Mouse (Mus musculus): ENCODE results near the gene Cdhr2. TPM values are rescaled to one million over a fixed set of nuclear protein-coding genes. Genes with fewer than 3 reads are reported as not detected.

Cdhr2 gene
- total and polyA plus RNA-seq, 3 experiments: not detected

DNA sequence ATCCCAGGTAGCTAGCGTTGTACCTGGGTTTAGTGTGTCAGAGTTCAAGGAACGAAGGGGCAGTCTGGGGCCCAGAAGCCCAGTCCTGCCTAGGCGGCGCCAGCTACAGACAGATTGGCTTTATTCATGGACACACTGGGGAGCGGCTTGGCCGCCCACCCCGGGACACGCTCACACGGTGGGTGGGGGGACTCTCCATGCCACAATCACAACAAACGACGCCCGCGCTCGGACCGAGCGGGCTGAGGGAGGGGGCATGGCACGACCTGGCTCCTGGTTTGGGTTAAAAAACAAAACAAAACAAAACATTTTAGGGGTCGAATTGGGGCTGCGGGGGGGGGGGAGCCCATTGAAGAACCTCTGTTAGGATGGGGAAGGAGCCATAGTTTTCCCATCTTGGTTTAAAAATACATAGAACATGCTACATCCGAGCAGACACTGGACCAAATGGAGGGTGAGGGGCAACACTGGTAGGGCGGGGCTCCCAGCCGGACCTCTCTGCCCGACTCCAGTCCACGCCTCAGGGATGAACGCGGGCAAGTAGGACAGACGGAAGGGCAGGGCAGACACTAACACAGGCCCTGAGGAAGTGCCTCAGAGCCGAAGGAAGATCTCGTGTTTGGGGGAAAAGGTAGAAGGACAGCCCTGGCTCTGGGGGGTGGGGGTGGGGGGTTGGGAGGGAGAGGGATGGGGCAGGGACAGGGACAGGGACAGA is 57.7 kb downstream of the Cdhr2 start:
- H3K9ac ChIP-seq (ENCODE audit: control insufficient read depth, low read depth, low read length, poor library complexity, severe bottlenecking): no peak overlapping the region
- no peak for DNase-seq (ENCODE audit: low read depth, low spot score)
- no peak overlapping the region for H3K4me3 ChIP-seq (ENCODE audit: control insufficient read depth in 1 of 2, insufficient read depth in 1 of 2, low read depth in 2 of 2, low read length in 2 of 2)
- no peaks in the 10 kb centered on the region for H3K27me3 ChIP-seq (ENCODE audit: control insufficient read depth in 1 of 2, insufficient read depth in 2 of 2, low read length in 2 of 2)
- no peaks in the 10 kb centered on the region for H3K79me2 ChIP-seq (ENCODE audit: control insufficient read depth, insufficient read depth, low read length, poor library complexity)
- H3K36me3 ChIP-seq (ENCODE audit: control insufficient read depth in 1 of 2, insufficient read depth in 2 of 2, low read length in 2 of 2): no peaks in the 10 kb centered on the region
- H3K27ac ChIP-seq (ENCODE audit: control insufficient read depth, low read depth, low read length): no peak overlapping the region
- no peaks in the 10 kb centered on the region for H3K4me1 ChIP-seq (ENCODE audit: control insufficient read depth in 1 of 2, insufficient read depth in 2 of 2, low read length in 2 of 2)
- TF ChIP-seq CHD1 (IDR thresholded peaks at IDR 0.05; ENCODE audit: low read depth, low read length) (no peak), E2F4 (IDR thresholded peaks at IDR 0.05; ENCODE audit: borderline replicate concordance, low read depth, low read length) (no peak), MYC (IDR thresholded peaks at IDR 0.05; ENCODE audit: low read depth, low read length) (no peak), MXI1 (IDR thresholded peaks at IDR 0.05; ENCODE audit: low read depth, low read length) (no peak), GATA1 (IDR thresholded peaks at IDR 0.05; ENCODE audit: low read depth, low read length) (no peak), POLR2AphosphoS5 (IDR thresholded peaks at IDR 0.05; ENCODE audit: borderline replicate concordance, low read depth, low read length) (no peak), RAD21 (IDR thresholded peaks at IDR 0.05; ENCODE audit: low read depth, low read length) (no peak), EP300 (IDR thresholded peaks at IDR 0.05; ENCODE audit: low read depth in 1 of 2, low read length in 2 of 2) (no peak), ZKSCAN1 (IDR thresholded peaks at IDR 0.05; ENCODE audit: low read depth, low read length) (no peak), TAL1 (IDR thresholded peaks at IDR 0.05; ENCODE audit: low read length) (no peak), TBP (IDR thresholded peaks at IDR 0.05; ENCODE audit: low read depth, low read length) (no peak), TCF12 (IDR thresholded peaks at IDR 0.05; ENCODE audit: low read depth, low read length) (no peak), MAX (IDR thresholded peaks at IDR 0.05; ENCODE audit: low read length) (no peak), CHD2 (IDR thresholded peaks at IDR 0.05; ENCODE audit: low read length) (no peak), KAT2A (conservative IDR thresholded peaks at IDR 0.05; ENCODE audit: low read depth, low read length) (no peak), MAZ (IDR thresholded peaks at IDR 0.05; ENCODE audit: low read depth, low read length) (no peak), MAFK (IDR thresholded peaks at IDR 0.05; ENCODE audit: borderline replicate concordance, low read depth, low read length) (no peak), NRF1 (IDR thresholded peaks at IDR 0.05; ENCODE audit: insufficient read depth, low read depth, low read length, poor library complexity, severe bottlenecking) (no peak)
- H3K9me3 ChIP-seq (replicated peaks; ENCODE audit: insufficient read depth, low read length): no peaks in the 10 kb centered on the region

DNA sequence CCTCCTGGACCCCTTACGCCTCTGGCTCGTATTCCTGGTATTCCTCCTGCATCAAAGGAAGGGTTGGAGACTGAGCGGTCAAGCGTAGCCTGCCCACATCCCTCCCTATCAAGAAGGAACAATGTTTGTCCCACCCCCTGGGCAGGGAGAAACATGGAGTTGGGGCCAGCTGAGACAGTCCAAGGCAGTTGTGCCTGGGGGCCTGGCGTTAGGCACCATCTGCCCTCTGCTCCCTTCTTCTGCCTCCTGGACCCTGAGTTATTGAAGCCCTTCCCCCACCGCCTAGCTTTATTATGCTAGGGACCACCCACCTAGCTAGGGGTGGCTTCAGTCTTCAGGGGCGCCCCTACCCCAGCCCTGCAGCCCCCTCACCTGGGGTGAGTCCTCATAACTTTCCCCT is 58.2 kb downstream of the Cdhr2 start:
- H3K4me3 ChIP-seq (ENCODE audit: control insufficient read depth in 1 of 2, insufficient read depth in 1 of 2, low read depth in 2 of 2, low read length in 2 of 2): no peak overlapping the region
- DNase-seq (ENCODE audit: low read depth, low spot score): no peak
- no peaks in the 10 kb centered on the region for H3K36me3 ChIP-seq (ENCODE audit: control insufficient read depth in 1 of 2, insufficient read depth in 2 of 2, low read length in 2 of 2)

More for the DNA sequence above, 58.2 kb downstream of the Cdhr2 start:
- Histone ChIP-seq H3K9ac (ENCODE audit: control insufficient read depth, low read depth, low read length, poor library complexity, severe bottlenecking) (no peak overlapping the region), H3K27me3 (ENCODE audit: control insufficient read depth in 1 of 2, insufficient read depth in 2 of 2, low read length in 2 of 2) (no peaks in the 10 kb centered on the region), H3K27ac (ENCODE audit: control insufficient read depth, low read depth, low read length) (no peak overlapping the region), H3K4me1 (ENCODE audit: control insufficient read depth in 1 of 2, insufficient read depth in 2 of 2, low read length in 2 of 2) (no peaks in the 10 kb centered on the region), H3K79me2 (ENCODE audit: control insufficient read depth, insufficient read depth, low read length, poor library complexity) (no peaks in the 10 kb centered on the region), H3K9me3 (replicated peaks; ENCODE audit: insufficient read depth, low read length) (no peaks in the 10 kb centered on the region)
- TF ChIP-seq POLR2AphosphoS5 (IDR thresholded peaks at IDR 0.05; ENCODE audit: borderline replicate concordance, low read depth, low read length): no peak
- no peak for TF ChIP-seq CTCF (IDR thresholded peaks at IDR 0.05 in 2 of 3, conservative IDR thresholded peaks at IDR 0.05 in 1 of 3; ENCODE audit: control insufficient read depth in 1 of 3, insufficient read depth in 1 of 3, low read depth in 2 of 3, low read length in 3 of 3, poor library complexity in 1 of 3, severe bottlenecking in 1 of 3)
- no peak for TF ChIP-seq RCOR1 (IDR thresholded peaks at IDR 0.05; ENCODE audit: low read depth, low read length)
- TF ChIP-seq MXI1 (IDR thresholded peaks at IDR 0.05; ENCODE audit: low read depth, low read length): no peak
- TF ChIP-seq MAFK (IDR thresholded peaks at IDR 0.05; ENCODE audit: borderline replicate concordance, low read depth, low read length): no peak
- no peak for TF ChIP-seq MAZ (IDR thresholded peaks at IDR 0.05; ENCODE audit: low read depth, low read length)
- no peak for TF ChIP-seq ZMIZ1 (IDR thresholded peaks at IDR 0.05; ENCODE audit: low read depth, low read length)
- TF ChIP-seq POLR2AphosphoS2 (IDR thresholded peaks at IDR 0.05; ENCODE audit: low read length): no peak
- no peak for TF ChIP-seq MAX (IDR thresholded peaks at IDR 0.05; ENCODE audit: low read length)
- TF ChIP-seq MEF2A (IDR thresholded peaks at IDR 0.05; ENCODE audit: extremely low read depth, insufficient replicate concordance, low read depth, low read length, poor library complexity, severe bottlenecking): no peak
- no peak for TF ChIP-seq ZKSCAN1 (IDR thresholded peaks at IDR 0.05; ENCODE audit: low read depth, low read length)
- TF ChIP-seq KAT2A (conservative IDR thresholded peaks at IDR 0.05; ENCODE audit: low read depth, low read length): no peak
- TF ChIP-seq CHD1 (IDR thresholded peaks at IDR 0.05; ENCODE audit: low read depth, low read length): no peak
- TF ChIP-seq GABPA (IDR thresholded peaks at IDR 0.05; ENCODE audit: low read depth, low read length): no peak
- TF ChIP-seq BHLHE40 (IDR thresholded peaks at IDR 0.05; ENCODE audit: borderline replicate concordance, low read depth, low read length): no peak

All from MEL (cell line).